Mouse (Mus musculus) Muller cell, postnatal 12 days (primary cell): ENCODE results near the gene Manbal.

ENCODE experiments used
- DNase-seq: peaks from one replicate; pipeline ENCODE4 v3.0.0-alpha.2; 2015; ENCODE audit errors: inconsistent ontology term

Gene Manbal

DNA sequence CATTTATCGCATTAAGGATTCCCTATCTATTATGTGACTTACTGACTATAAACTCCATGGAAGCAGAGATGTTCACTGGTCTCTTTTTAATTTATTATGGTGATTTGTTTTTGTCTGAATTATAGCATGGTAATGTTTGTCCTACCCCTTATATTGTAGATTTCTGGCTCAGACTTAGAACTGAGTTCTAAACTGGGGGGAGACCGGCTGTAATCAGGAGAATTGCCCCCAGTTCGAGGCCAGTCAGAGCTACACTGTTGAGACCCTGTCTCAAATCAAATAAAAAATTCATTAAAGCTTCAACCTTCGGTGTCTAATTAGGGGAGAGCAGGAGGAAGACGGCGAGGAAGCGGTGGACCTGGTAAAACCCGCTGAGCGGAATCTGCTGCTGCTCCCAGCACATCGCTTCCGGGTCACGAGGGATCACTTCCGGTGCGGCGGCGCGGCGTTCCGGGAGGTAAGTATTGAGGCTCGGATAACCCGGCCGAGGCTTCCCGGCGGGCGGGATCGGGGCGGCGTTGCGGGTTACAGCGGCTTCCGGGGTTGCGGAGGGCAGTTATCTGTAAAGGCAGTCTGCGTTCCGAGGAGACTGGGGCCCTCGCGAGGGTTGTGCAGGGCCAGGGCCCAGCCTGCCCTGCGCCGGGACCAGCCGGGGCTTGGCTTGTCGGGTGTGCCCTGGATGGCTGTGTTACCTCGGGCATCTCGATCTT lies at the start of gene Manbal:
Gene Manbal (plus strand): TSS at position 411 of the 710 bp plus-strand sequence.
- peak; percentile 94 for DNase-seq

- no peak for DNase-seq
Measured at GRCm38 (mm10) chr2:157320135-157320534, 47.3 kb upstream of the Manbal start.

DNA sequence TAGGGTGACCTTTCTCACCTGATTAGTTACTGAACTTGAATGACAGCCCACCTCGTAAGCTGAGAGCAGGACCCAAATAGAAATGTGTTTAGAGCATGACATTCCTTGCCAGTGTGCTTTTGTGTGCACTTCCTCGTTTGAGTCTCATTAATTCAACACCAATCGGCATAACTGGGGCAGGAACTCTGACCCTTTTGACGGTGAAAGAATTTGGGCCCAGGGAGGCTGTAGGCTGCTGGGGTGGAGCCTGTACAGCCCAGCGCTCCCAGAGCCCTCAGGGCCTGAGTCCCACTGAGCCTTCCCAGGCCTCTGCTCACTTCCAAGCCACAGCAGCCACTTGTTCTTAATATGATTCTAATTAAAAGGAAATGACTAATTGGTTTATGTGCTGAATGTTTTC lies 46.5 kb upstream of the Manbal start:
- peak; percentile 95 for DNase-seq

DNA sequence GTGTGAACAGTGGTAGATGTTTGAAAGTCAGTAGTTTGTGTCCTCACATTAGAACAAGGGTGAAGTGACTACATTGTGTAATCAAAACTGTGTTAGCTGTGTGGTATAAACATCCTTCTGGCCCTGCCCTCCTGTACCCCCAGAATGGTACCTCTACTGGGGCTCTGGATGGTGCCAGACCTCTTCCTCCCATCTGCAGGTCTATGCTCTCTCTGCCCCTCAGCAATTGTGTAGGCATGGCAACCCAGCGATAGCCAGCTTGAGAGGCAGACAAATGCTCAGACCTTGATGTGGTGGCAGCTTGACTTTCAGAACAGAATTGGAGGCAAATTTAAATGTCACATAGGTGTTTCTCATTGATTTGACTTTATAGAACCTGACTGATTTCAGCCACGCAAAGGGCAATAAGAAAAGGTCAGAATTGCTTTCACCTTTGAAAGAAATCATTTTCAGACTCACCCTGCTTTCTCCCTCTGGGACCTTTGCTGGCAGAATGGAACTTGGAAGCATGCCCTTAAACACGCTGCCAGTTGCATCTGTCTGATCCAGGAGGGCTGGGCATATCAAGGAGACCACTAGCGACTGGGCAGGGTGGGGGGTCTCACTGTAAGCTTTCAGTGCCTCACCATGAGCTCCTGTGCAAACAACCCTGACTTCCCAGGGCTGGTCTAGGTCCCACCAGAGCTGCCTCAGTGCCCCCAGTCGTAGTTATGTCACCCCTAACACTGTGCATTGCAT lies 45.2 kb upstream of the Manbal start:
- DNase-seq: no peak

DNA sequence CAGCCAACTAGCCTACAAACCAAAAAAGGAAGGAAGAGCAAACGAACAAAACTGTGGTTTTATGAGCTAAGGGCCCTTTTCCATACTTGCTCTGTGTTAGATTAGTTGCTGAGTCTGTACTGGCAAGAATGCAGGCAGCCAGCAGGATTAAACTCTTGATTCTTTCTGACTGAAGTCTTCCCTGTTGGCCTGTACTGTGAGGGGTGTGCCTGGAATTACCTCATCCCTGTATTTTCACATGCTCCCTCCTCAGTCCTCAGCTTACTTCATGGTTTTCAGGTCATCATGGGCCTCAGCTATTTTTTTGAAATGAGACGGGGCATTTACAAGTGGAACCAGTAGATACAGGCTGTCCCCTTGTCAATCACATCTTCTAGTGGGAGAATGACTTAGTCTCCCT lies 42.2 kb upstream of the Manbal start:
- DNase-seq: no peak

DNA sequence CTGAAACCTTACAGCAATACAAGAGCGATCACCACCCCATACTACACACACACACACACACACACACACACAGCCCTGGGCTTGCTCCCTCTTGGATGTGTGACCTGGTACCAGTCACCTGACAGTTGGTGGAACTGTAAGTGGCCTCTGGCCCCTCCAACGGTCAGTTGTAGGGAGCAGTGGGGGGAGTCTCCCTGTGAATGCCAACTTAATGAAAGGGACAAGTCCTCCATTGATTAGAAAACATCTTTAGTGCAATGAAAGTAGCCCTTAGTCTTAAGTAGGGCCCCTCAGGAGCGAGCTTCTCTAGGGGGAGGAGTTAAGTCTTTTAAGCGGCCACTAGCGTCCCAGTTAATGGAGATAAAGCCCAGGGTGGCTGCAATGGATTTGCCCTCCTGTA lies 39.3 kb upstream of the Manbal start:
- no peak for DNase-seq

DNA sequence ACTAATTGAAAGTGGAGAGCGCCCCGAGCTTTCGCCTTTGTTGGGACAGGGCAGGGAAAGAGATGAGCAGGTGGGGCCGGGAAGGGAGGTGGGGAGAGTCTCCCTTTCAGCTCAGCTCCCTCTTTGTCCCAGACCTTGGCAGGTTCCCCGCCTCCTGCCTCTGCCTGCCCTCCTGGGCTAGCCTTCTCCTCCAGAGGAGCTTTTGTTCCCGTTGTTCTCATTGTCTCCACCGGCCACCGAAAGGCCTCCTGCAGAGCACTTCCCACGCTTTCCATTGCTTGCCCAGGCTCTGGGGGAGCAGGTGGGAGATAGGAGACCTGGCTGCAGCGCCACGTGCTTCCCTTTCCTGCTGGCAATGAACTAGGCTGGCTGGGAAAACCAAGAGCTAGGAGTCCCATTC lies 38.8 kb upstream of the Manbal start:
- DNase-seq: peak; percentile 30

DNA sequence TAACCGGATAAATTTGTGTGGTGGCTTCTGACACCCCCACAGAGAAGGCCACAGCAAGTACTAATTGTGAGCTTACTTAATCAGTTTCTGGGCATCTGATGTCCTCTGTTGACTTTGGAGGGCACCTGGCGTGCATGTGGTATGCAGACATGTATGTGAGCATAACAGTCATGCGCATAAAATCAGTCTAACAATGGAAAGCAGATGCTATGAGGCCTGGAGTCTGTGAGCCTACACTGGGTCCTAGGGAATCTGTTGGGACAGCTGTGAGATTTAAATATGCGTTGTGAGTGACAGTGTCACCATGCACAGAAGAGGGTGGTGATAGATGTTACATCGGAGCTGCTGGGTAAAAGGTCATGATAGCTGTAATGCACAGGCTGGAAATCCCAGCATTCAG lies 35.3 kb upstream of the Manbal start:
- no peak for DNase-seq

GRCm38 (mm10) chr2:157338663-157339062 lies 28.7 kb upstream of the Manbal start:
- DNase-seq: peak; percentile 72

DNA sequence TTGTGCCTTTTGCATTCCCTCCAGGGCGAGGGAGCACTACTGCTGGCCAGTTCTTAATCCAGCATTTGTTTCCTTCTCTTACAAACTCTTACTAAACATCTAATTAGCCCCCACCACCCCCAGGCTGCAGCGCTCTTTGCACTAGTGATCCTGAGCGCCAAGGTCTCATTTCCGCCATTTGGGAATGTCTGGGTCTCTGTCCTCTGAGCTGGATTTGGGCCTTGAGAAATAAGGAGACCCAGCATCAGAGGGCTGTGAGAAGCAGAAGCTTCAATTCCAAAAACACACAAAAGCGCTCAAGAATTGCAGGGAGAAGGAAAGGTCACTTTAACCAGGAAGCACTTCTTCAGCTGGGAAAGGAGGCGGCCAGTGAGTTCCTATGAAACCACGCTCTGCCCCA lies 27.9 kb upstream of the Manbal start:
- DNase-seq: no peak

DNA sequence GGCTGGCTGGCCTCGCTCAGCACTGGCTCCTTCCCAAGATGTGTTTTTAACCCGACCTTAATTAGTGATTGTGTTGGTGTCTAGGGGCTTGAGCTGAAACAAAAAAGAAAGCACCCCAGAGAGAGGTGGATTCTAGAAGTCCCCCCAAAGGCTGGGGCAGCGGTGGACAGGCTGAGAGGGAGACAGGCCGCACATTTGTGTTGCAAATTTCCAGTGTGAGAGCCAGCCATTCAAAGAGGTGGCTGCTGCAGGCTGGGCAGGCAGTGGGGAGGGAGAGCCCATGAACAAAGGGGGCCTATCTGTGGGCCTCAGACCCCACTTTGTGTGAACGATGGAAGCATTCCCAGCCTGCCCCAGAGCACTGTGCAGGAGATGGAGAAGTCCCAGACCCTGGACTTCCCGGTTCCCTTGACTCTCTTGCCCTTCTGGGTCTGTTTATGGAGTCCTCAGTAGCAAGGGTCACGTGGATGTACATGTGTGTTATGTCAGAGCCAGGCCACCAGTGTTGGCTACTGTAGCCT lies 27.1 kb upstream of the Manbal start:
- peak; percentile 58 for DNase-seq

DNA sequence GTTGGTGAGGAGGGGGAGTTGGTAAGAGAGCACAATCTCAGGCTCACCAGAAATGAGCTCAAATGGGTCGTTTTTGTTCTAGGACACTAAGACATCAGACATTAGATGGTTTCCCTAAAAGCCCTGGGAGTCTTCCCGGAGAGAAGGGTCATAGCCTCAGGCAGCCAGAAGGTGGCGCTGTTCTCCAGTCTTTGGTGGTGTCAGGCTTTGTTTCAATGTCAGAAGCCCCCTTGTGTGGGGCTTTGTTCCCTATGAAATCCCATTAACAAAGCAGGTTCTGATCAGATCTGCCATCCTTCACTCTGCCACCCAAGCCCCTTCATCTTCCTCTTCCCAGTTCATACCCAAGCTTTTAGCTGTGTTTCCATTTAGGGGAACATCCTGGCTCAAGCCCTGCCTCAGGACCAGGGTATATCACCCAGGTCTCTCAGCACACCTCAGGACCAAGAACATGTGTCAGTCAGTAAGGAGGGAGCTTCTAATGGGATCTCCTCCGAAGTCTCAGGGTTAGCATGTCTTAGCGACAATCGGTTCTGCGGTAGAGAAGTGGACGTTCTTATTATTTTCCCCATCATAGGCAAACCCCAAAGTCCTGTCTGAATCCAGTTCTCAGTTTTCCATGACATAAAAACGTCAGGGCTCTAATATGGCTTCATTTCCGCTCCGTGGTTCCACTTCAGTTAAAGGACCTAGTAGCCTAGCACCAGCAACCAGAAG lies 25.7 kb upstream of the Manbal start:
- peak; percentile 76 for DNase-seq

- DNase-seq: peak; percentile 66
Measured at GRCm38 (mm10) chr2:157342328-157342926, 25.0 kb upstream of the Manbal start.

DNA sequence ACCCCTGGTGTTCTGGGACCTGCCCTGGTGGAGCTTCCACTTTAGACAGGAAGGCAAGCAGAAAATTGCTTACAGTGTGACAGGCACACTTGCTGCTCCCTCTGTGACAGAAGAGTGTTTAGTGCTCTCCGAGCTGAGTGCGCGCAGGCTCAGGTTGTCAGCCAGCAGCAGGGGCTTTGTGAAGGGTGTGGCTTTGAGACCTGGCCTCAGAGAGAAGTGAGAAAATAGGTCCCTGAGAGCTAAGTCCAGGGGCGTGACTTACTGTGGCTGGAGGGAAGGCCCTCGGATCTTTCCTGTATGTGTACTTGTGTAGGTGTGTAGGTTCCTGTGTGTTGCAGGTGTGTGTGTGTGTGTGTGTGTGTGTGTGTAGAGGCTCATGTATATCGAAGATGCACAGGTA lies 24.1 kb upstream of the Manbal start:
- DNase-seq: no peak

DNA sequence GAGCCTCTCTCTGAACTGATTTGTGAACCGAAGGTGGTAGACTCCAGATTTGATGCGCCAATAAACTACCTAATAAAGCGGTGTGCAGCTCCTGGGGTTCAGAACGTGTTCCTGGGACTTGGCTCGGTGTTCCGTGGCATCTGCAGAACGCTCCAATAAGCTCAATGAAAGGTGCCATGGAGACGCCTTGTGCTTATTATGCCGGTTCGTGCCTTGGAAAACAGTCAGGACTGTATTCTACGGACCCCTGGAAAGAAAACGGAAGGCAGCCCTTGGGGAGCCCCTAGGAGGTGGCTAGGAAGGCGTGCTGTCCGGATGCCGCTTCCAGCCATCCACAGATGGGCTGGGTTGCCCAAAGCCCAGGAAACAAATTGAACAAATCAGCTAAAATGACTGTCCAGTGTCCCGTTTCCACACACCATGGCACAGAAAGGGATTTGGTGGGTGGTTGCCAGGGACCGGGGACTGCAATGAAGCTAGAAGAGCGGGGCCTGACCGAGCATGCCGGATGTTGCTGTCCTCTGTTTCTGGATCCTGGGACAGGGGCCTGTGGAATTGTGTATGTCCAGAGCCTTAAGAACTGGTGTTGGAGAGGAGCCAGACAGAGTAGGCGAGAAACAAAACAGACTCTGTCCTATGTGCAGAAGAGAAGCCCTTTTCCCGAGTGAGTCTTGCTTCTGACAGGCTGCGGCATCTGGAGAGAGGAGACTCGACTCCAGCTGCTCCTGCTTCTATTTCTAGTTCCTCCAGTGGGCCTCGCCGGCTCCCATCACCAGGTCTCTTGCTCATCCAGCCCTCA lies 19.8 kb upstream of the Manbal start, which contains the start of gene Ghrh:
Gene Ghrh (minus strand): TSS at position 146 of the 799 bp plus-strand sequence.
- DNase-seq: peak; percentile 87

DNA sequence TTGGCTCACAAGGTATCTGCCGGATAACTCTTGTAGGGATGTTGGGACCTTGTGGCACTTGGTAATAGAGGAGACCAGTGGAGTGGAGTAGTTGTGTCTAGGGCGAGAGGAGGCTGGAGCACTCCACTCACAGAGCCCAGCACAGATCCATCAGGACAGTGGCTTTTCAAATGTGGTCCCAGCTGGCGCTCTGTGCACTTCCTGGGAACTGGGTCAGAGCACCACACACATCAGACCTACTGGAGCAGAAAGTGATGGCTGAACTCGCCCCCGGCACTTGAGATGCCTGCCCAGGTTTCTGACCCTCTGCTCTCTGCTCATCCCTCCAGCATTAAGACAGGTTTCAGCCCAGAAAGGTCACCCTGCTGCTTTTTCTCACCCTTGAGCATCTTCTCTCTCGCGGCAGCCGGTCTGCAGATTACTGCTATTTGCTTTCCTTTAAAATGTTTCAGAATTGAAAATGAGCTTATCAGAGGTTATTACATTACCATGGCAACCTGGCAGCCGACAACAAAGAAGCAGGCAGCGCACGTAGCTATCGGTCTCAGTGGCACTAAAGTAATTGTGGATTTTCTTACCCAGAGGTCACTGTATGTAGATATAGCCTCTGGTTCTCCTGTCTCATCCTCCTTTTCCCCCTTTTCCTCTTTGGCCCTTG lies 18.1 kb upstream of the Manbal start:
- DNase-seq: peak; percentile 83

DNA sequence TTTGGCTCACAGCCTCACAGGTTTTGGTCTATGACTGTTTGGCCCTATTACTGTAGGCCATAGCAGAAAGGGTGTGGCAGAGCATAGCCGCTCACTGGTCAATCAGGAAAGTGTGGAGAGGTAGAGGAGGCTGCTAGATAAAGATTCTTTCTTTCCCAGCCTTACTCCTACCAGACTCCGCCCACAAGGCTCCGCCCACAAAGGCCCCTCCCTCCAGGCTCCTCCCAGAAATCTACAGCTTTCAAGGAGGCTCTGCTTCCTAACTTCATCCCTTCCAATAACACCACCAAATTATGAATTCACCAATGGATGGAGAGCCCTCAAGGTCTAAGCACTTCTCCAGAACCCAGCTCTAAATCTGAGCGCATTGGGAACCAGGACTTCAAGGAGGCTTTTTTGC lies 14.2 kb upstream of the Manbal start:
- no peak for DNase-seq

DNA sequence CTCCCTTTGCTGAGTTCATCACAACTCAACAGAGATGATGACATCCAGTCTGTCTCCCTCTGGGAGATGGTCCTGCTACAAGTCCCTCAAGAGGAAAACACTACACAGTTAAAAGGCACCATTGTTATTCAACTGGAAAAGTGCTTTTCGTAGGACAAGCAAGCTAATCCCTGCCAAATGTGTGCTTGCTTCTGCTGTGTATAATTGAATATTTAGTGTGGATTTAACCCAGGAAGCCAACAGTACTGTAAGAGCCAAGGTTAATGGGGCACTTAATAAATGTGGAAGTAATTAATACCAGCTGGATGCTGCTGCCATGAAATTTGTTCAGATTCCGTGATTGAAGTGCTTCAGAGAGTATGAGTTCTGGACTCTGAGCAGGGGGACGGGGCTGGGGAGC lies 13.3 kb upstream of the Manbal start:
- DNase-seq: peak; percentile 87

DNA sequence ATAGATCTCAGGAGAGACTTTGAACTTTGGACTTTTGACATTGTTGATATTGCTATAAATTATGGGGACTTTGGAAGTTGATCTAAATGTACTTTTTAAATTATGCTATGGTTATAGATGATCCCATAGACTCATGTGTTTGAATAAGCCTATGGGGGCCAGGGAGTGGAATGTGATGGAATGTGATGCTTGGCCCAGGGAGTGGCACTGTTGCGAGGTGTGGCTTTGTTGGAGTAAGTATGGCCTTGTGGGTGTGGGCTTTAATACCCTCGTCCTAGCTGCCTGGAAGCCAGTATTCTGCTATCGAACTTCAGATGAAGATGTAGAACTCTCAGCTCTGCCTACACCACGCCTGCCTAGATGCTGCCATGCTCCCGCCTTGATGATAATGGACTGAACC lies 7.4 kb upstream of the Manbal start:
- no peak for DNase-seq

GRCm38 (mm10) chr2:157363031-157363430 lies 4.4 kb upstream of the Manbal start:
- DNase-seq: no peak

GRCm38 (mm10) chr2:157366762-157367161 lies 632 bp upstream of the Manbal start:
- DNase-seq: no peak
